Mouse (Mus musculus) hindbrain, embryonic 16.5 days (tissue): ENCODE measurements around the gene Arhgef17. TPM values are rescaled to one million over a fixed set of nuclear protein-coding genes. Genes with fewer than 3 reads are reported as not detected.

ENCODE experiments used
- ATAC-seq: fragments of 200-750 bp; cut with Nextera tagmentation; 2 replicates; pipeline ENCODE4 v1.8.0; 2017; ENCODE audit warnings: moderate TSS enrichment, moderate library complexity
- H3K27ac ChIP-seq: fragments of 300-500 bp; sonication (generic); 2 replicates; pipeline ENCODE4 v1.5.1; 2014; ENCODE audit warnings: low read depth, mild to moderate bottlenecking, control low read depth, low read length, moderate library complexity
- H3K27me3 ChIP-seq: fragments of 300-500 bp; sonication (generic); replicated peaks from 2 replicates; pipeline ENCODE4 v1.6.1; 2014; ENCODE audit warnings: low read length; ENCODE audit not compliant: control insufficient read depth, insufficient read depth
- H3K36me3 ChIP-seq: fragments of 300-500 bp; sonication (generic); 2 replicates; pipeline ENCODE4 v1.6.1; 2014; ENCODE audit warnings: mild to moderate bottlenecking, low read length, moderate library complexity, mixed read lengths; ENCODE audit not compliant: control insufficient read depth, insufficient read depth
- H3K4me1 ChIP-seq: fragments of 300-500 bp; sonication (generic); 2 replicates; pipeline ENCODE4 v1.6.1; 2014; ENCODE audit warnings: low read depth, low read length; ENCODE audit not compliant: control insufficient read depth, insufficient read depth
- H3K4me2 ChIP-seq: fragments of 300-500 bp; sonication (generic); 2 replicates; pipeline ENCODE4 v1.6.1; 2014; ENCODE audit warnings: mild to moderate bottlenecking, low read length, control low read depth, moderate library complexity
- H3K4me3 ChIP-seq: fragments of 300-500 bp; sonication (generic); 2 replicates; pipeline ENCODE4 v1.5.1; 2014; ENCODE audit warnings: mild to moderate bottlenecking, low read length, control low read depth, moderate library complexity
- H3K9ac ChIP-seq: fragments of 300-500 bp; sonication (generic); 2 replicates; pipeline ENCODE4 v1.6.1; 2014; ENCODE audit warnings: low read depth, mild to moderate bottlenecking, control low read depth, low read length, moderate library complexity
- H3K9me3 ChIP-seq: fragments of 300-500 bp; sonication (generic); 2 replicates; pipeline ENCODE4 v1.6.1; 2014; ENCODE audit warnings: mild to moderate bottlenecking, low read length, moderate library complexity; ENCODE audit not compliant: control insufficient read depth
- WGBS: fragments of 180-500 bp; shearing (Covaris S2); extraction: QIAGEN DNeasy Blood & Tissue Kit; methylation state at CpG from one replicate; pipeline ENCODE4 v1.1.7; 2014; 5-methylcytosine and 5-hydroxymethylcytosine counted together
- microRNA-seq: library from miRNA; unstranded; fragments of <30 nt; microRNA quantifications from one replicate; pipeline ENCODE4, GENCODE M21; 2017
- polyA plus RNA-seq: library from polyadenylated mRNA; unstranded; fragments of >200 nt; fragmentation: Nextera tagmentation; extraction: Ambion mirVana; gene quantifications from 2 replicates; pipeline ENCODE4 v1.2.1, GENCODE M21; 2015

The Arhgef17 gene
- polyA plus RNA-seq, 1 experiment from 2014 or later, result 13.6 TPM

DNA sequence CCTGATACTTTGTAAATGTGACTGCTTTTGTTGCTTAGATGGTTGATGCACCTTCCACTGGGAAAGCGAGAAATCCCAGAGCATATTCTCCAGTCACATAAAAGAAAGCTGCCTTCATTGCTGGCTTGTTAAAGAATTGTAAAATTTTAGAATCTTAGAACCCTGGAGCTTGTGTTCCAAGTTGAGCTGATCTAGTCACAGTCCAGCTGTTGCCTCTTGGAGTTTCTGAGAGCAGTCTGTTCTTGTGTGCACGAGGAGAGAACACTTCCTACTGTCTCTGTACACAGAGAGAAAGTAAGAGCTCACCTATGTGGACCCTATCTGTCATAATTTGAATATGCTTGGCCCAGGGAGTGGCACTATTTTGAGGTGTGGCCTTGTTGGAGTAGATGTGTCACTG lies 103.4 kb downstream of the Arhgef17 start:
- WGBS, result 96% methylated on average over 2 of the region's 2 CpGs
- H3K9me3 ChIP-seq, result no peaks in the 10 kb centered on the region
- no peak for ATAC-seq

DNA sequence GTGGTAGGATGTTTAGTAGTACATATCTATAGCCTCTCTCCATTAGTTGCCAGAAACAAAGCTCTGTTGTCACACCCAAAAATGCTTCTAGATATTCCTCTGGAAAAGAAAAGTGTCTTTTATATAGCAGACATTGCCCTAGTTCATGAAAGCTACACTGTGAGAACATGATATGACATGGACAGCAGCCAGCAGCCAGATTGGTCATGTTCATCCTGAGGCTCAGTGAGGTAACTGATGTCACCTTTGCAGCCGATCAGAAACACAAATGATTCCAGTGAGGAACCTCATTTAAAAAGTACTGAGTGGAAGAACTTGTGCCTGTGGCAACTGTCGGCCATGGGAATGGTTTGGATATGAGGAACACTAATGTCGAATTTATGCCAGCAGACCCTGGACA lies 107.2 kb downstream of the Arhgef17 start:
- 93% methylated on average over 3 of the region's 3 CpGs for WGBS
- ATAC-seq, result no peak

More for the DNA sequence above, 103.4 kb downstream of the Arhgef17 start:
- H3K4me2 ChIP-seq, result no peak overlapping the region
- peaks cover 6% of the 10 kb centered on the region for H3K36me3 ChIP-seq
- H3K4me3 ChIP-seq, result no peak overlapping the region
- H3K9ac ChIP-seq, result no peak overlapping the region
- no peak overlapping the region for H3K27ac ChIP-seq
- H3K27me3 ChIP-seq, result no peaks in the 10 kb centered on the region
- H3K4me1 ChIP-seq, result no peaks in the 10 kb centered on the region

More for the DNA sequence above, 107.2 kb downstream of the Arhgef17 start:
- H3K27me3 ChIP-seq, result no peaks in the 10 kb centered on the region
- H3K36me3 ChIP-seq, result peaks cover 4% of the 10 kb centered on the region; the same call in 1 of the 2 replicates
- H3K4me1 ChIP-seq, result no peaks in the 10 kb centered on the region
- H3K4me2 ChIP-seq, result no peak overlapping the region
- no peak overlapping the region for H3K27ac ChIP-seq
- no peak overlapping the region for H3K4me3 ChIP-seq
- no peak overlapping the region for H3K9ac ChIP-seq
- H3K9me3 ChIP-seq, result no peaks in the 10 kb centered on the region

Small RNAs within 50 kb of the gene (microRNA-seq; reads per million reads assigned to microRNA genes)
- gene Mir3102, result 63.1 reads per million, percentile 43 among the genes with 10 or more reads in this experiment

Other genes with a start within 250 kb of the Arhgef17 start
- 102 and 103 TPM in 2 replicates for gene Fam168a, start 225.5 kb downstream of the Arhgef17 start, polyA plus RNA-seq
- 5.1 and 5.3 TPM in 2 replicates for gene Relt, start 68.7 kb downstream of the Arhgef17 start, polyA plus RNA-seq
- gene P2ry6, start 42.5 kb upstream of the Arhgef17 start, polyA plus RNA-seq, result 2.7 and 4.8 TPM in 2 replicates
- gene P2ry2, start 80.8 kb upstream of the Arhgef17 start, polyA plus RNA-seq, result 0.32 and 0.64 TPM in 2 replicates
- 36.5 and 41.1 TPM in 2 replicates for gene Fchsd2, start 160.8 kb upstream of the Arhgef17 start, polyA plus RNA-seq